Mouse (Mus musculus) midbrain, embryonic 10.5 days (tissue): Measurements from ENCODE around the gene Cer1. TPM values are rescaled to one million over a fixed set of nuclear protein-coding genes. Genes with fewer than 3 reads are reported as not detected.

Source experiments
- DNase-seq: peaks from one replicate; pipeline ENCODE4 v3.0.0-alpha.2; 2017; ENCODE audit warnings: low spot score
- H3K27ac ChIP-seq: fragments of 300-500 bp; sonication (generic); replicated peaks from 2 replicates; pipeline ENCODE4 v1.5.1; 2016; ENCODE audit warnings: mild to moderate bottlenecking
- H3K27me3 ChIP-seq: fragments of 300-500 bp; sonication (generic); 2 replicates; pipeline ENCODE4 v1.6.1; 2016; ENCODE audit warnings: low read depth, mild to moderate bottlenecking; ENCODE audit not compliant: poor library complexity, severe bottlenecking
- H3K36me3 ChIP-seq: fragments of 300-500 bp; sonication (generic); 2 replicates; pipeline ENCODE4 v1.6.1; 2016; ENCODE audit warnings: mild to moderate bottlenecking, moderate library complexity
- H3K4me1 ChIP-seq: fragments of 300-500 bp; sonication (generic); 2 replicates; pipeline ENCODE4 v1.6.1; 2016
- H3K4me3 ChIP-seq: fragments of 300-500 bp; sonication (generic); 2 replicates; pipeline ENCODE4 v1.5.1; 2016; ENCODE audit warnings: mild to moderate bottlenecking, moderate library complexity
- H3K9me3 ChIP-seq: fragments of 300-500 bp; sonication (generic); replicated peaks from 2 replicates; pipeline ENCODE4 v1.6.1; 2016; ENCODE audit warnings: mild to moderate bottlenecking
- WGBS: fragments of 180-500 bp; shearing (Covaris S2); methylation state at CpG from one replicate; pipeline ENCODE4 v1.1.7; 2016; 5-methylcytosine and 5-hydroxymethylcytosine counted together
- polyA plus RNA-seq: library from polyadenylated mRNA; unstranded; fragments of >200 nt; fragmentation: Nextera tagmentation; extraction: Ambion mirVana; gene quantifications from 2 replicates; pipeline ENCODE4 v1.2.1, GENCODE M21; 2016

The Cer1 gene
- polyA plus RNA-seq, 1 experiment from 2014 or later: not detected

- Histone ChIP-seq H3K27ac (no peak overlapping the region), H3K36me3 (peaks cover 41% of the 10 kb centered on the region), H3K9me3 (no peaks in the 10 kb centered on the region), H3K27me3 (no peaks in the 10 kb centered on the region), H3K4me3 (no peak overlapping the region), H3K4me1 (no peaks in the 10 kb centered on the region)
- 90% methylated on average over 3 of the region's 3 CpGs for WGBS
- DNase-seq: no peak
These were observed 47.3 kb downstream of the Cer1 start for GRCm38 (mm10) chr4:82837526-82838240.

Other genes with a start within 250 kb of the Cer1 start
- 9.8 and 17.4 TPM in 2 replicates for gene Nfib, start 179.4 kb downstream of the Cer1 start, polyA plus RNA-seq
- 12.7 and 14.2 TPM in 2 replicates for gene Zdhhc21, start 25.2 kb downstream of the Cer1 start, polyA plus RNA-seq
- gene Frem1, start 167.2 kb upstream of the Cer1 start, polyA plus RNA-seq: 6.0 and 7.7 TPM in 2 replicates